Mouse (Mus musculus) natural killer cell, adult 2 months (primary cell): ENCODE data around the gene Fkbp1a.

Source experiments
- DNase-seq, 2 experiments: peaks; one replicate each; pipeline ENCODE4 v3.0.0; 2022; ENCODE audit warnings: low spot score in 2 of 2

The Fkbp1a gene

DNA sequence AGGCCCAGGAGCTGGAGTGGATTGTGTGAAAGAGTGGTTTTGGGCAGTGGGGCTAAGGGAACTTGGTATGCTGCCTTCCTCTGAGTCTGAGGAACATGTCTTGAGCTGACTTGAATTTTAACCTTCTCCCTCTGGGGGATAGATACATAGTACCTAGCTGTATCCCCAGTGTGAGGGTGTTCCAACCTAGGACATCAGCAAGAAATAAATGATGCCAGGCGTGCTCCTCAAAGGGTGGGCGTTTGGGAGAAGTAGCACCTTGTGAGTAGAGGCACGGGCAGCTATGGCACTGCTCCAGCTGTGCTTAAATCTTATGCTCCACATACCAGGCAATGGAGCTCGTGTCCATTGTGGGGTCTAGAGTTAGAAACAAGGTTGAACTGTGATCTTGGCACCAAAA is 4.3 kb downstream of the Fkbp1a start:
- DNase-seq: no peak

- no peak for DNase-seq
Observed at GRCm38 (mm10) chr2:151549615-151550121, 7.4 kb downstream of the Fkbp1a start.

DNA sequence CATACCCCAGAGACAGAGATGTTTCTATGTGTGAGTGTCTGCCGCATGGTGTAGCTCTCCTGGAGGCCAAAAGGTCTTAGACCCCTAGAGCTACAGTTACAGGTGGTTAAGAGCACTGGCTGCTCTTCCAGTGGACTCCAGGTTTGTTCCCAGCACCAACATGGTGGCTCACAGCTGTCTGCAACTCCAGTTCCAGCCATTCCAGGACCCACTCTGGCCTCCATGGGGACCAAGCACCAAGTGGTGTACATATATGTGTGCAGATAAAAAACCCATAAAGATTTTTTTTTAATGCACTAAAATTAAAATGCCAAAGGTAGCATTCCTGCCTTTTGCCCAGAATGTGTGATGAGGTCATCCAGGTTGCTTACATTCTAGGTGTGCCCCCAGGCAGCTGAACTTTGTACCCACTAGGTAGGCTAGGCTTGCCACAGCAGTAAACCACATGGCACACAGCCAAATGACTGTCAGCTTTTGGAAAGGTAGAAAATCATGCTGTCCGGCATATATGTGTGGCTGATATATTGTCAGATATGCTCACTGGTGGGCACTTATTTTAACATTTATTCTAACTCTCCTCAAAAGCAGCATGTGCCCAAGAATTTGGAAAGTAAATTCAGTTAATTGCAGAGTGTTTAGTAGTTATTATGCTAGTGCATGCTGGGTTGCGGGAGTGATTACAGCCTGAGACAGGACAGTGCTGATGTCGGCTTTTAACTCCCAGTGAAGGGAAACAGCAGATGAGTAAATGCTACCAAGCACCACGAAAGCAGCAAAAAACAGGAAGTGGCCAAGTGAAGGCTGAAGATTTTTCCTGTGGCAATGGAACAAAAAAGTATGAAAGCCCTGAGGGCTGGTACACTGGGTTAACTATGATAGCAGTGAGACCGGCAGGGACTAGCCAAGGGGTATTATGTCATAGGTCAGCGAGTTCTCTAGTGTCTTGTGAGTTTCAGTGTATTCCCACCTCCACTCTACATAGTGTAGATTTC is 20.9 kb downstream of the Fkbp1a start:
- no peak for DNase-seq

GRCm38 (mm10) chr2:151564006-151564405 is 21.7 kb downstream of the Fkbp1a start:
- no peak for DNase-seq

GRCm38 (mm10) chr2:151564986-151565385 is 22.7 kb downstream of the Fkbp1a start:
- no peak for DNase-seq

DNA sequence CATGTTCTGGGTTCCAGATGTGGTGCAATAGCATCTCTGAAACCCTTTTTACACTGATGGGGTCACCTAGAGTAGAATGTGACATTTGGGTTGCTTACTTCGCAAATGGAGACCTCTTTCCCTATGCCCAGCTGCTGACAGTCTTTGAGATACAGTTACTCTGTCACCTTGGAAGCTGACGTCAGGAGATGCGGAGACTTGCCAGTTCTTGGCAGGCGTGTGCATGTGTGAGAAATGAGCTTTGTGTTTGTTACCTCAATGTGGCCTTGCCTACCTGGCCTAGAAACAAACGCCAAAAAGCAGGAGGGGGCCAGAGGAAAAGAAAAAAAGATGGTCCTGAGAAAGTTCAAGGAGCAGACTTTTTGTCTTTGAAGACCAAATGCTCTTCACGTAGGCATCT is 24.6 kb downstream of the Fkbp1a start:
- DNase-seq: no peak

- DNase-seq: no peak
Observed at GRCm38 (mm10) chr2:151569452-151569851, 27.2 kb downstream of the Fkbp1a start.

GRCm38 (mm10) chr2:151571873-151572700 is 29.8 kb downstream of the Fkbp1a start, which contains the start of gene Sdcbp2:
TSS of gene Sdcbp2 (plus strand) at chr2:151572622.
- DNase-seq: no peak

DNA sequence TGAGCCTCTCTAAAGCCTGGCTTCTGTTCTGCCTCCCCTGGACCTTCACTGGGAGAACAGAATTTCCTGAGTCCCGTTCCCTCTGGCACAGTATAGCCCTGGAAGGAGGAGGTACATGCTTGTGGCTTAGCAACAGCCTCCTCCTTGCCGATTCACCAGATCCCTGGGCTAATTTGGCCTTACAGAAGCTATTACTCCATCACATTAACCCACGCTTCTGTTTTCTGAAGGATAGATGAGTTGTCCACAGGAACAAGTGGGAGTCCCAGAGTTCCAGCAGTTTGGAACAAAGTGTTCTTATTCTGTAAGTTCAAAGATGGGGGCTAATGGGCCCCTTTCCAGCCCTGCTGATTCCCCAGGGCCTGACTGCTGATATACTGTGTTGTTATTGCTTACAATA is 31.4 kb downstream of the Fkbp1a start:
- no peak for DNase-seq

GRCm38 (mm10) chr2:151574607-151575006 is 32.3 kb downstream of the Fkbp1a start:
- DNase-seq: no peak

GRCm38 (mm10) chr2:151575119-151575698 is 32.9 kb downstream of the Fkbp1a start:
- DNase-seq: peak in 1 of 2 experiments; percentile 16

- DNase-seq: peak in 1 of 2 experiments; percentile 19
Observed at GRCm38 (mm10) chr2:151575699-151576389, 33.6 kb downstream of the Fkbp1a start.

DNA sequence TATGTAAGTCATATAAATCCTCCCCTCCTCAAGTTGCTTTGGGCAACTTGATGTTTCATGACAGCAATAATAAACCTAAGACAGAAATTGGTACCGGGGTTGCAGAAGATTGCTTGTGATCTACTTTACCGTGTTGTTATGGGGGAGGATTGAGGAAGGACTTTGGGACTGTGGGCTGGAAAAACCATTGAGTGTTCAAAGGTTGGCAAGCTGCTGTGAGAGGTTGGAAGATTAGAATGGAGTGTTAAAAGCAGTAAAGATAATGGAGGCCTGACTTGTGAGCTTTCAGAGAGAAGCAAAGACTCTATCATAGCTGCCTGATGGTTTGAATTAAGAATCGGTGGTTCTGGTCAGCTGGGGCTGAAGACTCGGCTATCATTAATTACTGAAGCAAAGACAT is 36.9 kb downstream of the Fkbp1a start:
- no peak for DNase-seq

- no peak for DNase-seq
Observed at GRCm38 (mm10) chr2:151580945-151581344, 38.7 kb downstream of the Fkbp1a start.

GRCm38 (mm10) chr2:151585934-151586333 is 43.7 kb downstream of the Fkbp1a start:
- DNase-seq: no peak

GRCm38 (mm10) chr2:151586807-151587206 is 44.5 kb downstream of the Fkbp1a start:
- no peak for DNase-seq

DNA sequence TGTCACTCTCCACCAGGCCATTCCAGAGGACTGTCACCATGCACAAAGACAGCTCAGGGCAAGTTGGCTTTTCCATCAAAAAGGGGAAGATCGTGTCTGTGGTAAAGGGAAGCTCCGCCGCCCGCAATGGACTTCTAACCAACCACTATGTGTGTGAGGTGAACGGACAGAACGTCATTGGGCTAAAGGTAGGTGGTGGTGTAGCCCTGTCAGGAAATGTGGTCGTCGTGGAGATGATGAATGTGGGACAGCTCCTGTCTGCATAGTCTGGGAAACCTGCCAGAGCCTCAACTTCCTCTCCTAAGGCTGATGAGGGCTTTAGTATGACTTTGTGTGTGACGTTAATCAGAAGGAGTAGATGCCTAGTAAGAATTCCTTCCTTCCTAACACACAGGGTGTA is 45.0 kb downstream of the Fkbp1a start:
- no peak for DNase-seq

DNA sequence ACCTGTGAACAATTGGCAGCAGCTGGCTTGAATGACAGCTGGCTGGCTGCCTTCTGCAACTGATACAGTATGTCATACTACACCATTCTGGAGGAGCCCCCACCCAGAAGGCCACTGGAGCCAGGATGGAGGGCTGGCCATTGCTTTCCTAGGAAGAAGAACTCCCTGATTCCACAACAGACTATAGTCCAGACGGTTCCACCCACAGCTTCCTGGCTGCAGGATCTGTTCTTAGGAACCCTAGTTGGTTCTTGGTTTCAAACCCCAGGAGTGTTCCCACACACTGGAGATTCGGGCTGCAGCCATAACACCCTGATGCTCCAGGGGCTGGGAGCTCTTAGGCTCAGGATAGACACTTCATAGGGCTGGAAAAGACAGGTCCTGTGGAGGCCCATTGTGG is 55.8 kb downstream of the Fkbp1a start:
- DNase-seq: no peak

DNA sequence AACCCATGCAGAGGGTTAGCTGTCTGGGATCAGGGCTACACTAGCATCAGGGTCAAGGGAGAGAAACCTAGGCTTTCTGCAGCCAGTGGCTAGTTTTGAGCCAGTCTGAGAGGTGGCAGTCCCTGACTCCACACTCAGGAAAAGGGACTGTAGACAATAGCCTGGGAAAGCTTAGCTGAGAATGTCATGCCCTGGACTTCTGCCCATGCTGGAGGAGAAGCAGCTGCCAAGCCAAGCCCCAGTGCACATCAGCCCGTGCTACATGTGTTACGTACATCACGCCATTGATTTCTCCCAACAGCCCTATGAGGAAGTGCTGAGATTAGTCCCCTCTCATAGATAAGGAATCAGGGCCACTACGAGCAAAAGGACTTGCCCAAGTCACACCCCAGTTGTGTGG is 59.8 kb downstream of the Fkbp1a start:
- DNase-seq: no peak

DNA sequence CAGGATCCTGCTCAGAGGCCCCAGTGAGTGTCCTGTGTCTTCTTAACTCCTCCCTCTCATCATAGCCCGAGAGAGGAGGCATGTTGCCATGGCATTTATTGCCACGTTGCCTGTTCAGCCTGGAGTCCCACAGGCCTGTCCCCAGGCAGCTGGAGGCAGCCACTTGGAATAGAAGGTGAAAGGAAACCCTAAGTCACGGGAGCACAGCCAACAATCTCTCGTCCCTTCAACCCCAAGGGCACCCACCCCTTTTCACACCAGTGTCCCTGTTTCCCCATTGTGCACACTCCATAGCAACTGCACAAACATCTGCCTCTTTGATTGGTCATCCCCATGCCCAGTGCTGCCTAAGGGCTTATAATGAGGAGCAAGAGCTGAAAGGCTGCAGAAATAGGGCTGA is 61.3 kb downstream of the Fkbp1a start:
- no peak for DNase-seq

- no peak for DNase-seq
Observed at GRCm38 (mm10) chr2:151605437-151605987, 63.2 kb downstream of the Fkbp1a start.
